Mouse (Mus musculus) cortical plate, adult 2 months (tissue): ENCODE results near the gene Gm14418.
"Not testable (repeated sequence)": the region's sequence is repeated elsewhere in the genome, so short reads cannot be mapped to it uniquely, and the experiment has no call there.

ENCODE experiments used
- CTCF ChIP-seq: fragments of 200-500 bp; IDR thresholded peaks from 2 replicates; pipeline ENCODE4 v1.5.1; 2011; ENCODE audit warnings: mild to moderate bottlenecking, control low read depth, low read length; ENCODE audit not compliant: insufficient read depth; ENCODE audit errors: extremely low read depth
- POLR2A ChIP-seq: fragments of 200-500 bp; IDR thresholded peaks from 2 replicates; pipeline ENCODE4 v1.6.1; 2011; ENCODE audit warnings: mild to moderate bottlenecking, low read length, control low read depth; ENCODE audit not compliant: insufficient read depth; ENCODE audit errors: extremely low read depth

GRCm38 (mm10) chr2:177398096-177398495, at the start of gene Gm14418:
- TF ChIP-seq CTCF, POLR2A: not testable (repeated sequence)
